Mouse (Mus musculus) liver, postnatal 0 days (tissue): ENCODE measurements at regions not wholly inside any gene's neighbourhood (a gene's known extent, or its start where the extent isn't known, plus 50 kb on each side); places are given as distances from the start of the nearest gene placed in this dataset.

Source experiments
- CTCF ChIP-seq: sonication (generic); IDR thresholded peaks from 2 replicates; pipeline ENCODE4 v1.5.1; 2016; ENCODE audit warnings: antibody characterized with exemption, low read depth
- EP300 ChIP-seq: IDR thresholded peaks from 2 replicates; pipeline ENCODE4 v1.6.1; 2016; ENCODE audit warnings: antibody characterized with exemption, low read depth, mild to moderate bottlenecking

DNA sequence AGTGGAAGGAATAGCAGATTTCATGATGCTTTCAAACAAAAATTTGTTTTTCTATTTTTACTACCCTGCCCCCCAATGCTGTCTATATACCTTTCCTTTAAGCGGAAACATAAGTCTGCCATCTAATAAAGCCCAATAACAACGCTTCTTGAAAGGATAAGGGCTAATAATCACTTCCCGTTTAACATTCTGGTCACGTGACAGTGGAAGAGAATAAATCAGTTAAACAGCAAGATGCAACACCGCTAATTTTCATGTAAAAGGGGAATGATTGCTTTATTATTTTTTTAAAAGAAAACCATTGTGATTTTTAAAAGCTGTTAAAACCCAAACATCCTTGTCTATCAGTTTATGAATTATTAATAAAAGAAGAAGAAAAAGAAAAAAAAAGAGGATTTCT, 178.9 kb upstream of the Tle4 start:
- no peak for TF ChIP-seq CTCF
- TF ChIP-seq EP300, result no peak
